Mouse (Mus musculus): ENCODE measurements around the gene Prr12. TPM values are rescaled to one million over a fixed set of nuclear protein-coding genes. Genes with fewer than 3 reads are reported as not detected.

Gene Prr12
- polyA plus RNA-seq (2012; rRNA removed): 27.7 and 54.2 TPM in 2 replicates

GRCm38 (mm10) chr7:45052862-45053116 lies at the start of gene Prr12:
Prr12 (minus strand) TSS chr7:45052881.

GRCm38 (mm10) chr7:45092048-45092447 lies 39.4 kb upstream of the Prr12 start, which contains the start of gene Rcn3:
Rcn3 (minus strand) TSS chr7:45092221.

GRCm38 (mm10) chr7:45062239-45062835 lies 9.7 kb upstream of the Prr12 start, which contains the start of the genes Nosip and Prrg2:
Nosip (plus strand) TSS chr7:45062429.
Prrg2 (minus strand) TSS chr7:45062677.

GRCm38 (mm10) chr7:45017242-45018061 lies 35.2 kb downstream of the Prr12 start, which contains the start of gene Rras:
Rras (plus strand) TSS chr7:45017961.

GRCm38 (mm10) chr7:45015957-45016612 lies 36.6 kb downstream of the Prr12 start, which contains the start of gene Scaf1:
Scaf1 (minus strand) TSS chr7:45016363.

GRCm38 (mm10) chr7:44998501-44998955 lies 54.2 kb downstream of the Prr12 start, which contains the start of gene Bcl2l12:
Bcl2l12 (minus strand) TSS chr7:44998712.

GRCm38 (mm10) chr7:44997231-44997939 lies 55.3 kb downstream of the Prr12 start, which contains the start of gene Irf3:
Irf3 (plus strand) TSS chr7:44997648.

GRCm38 (mm10) chr7:44986192-44986878 lies 66.3 kb downstream of the Prr12 start, which contains the start of gene Prmt1:
Prmt1 (minus strand) TSS chr7:44986568.

Other genes with a start within 250 kb of the Prr12 start
- 72.9 and 96.2 TPM in 2 replicates for gene Nup62, start 236.8 kb downstream of the Prr12 start, polyA plus RNA-seq (2012; rRNA removed)
- 0.37 and 0.54 TPM in 2 replicates for gene Il4i1, start 236.5 kb downstream of the Prr12 start, polyA plus RNA-seq (2012; rRNA removed)
- 26.1 and 29.3 TPM in 2 replicates for gene Atf5, start 236.2 kb downstream of the Prr12 start, polyA plus RNA-seq (2012; rRNA removed)
- gene Akt1s1, start 203.9 kb downstream of the Prr12 start, polyA plus RNA-seq (2012; rRNA removed): 101 and 104 TPM in 2 replicates
- gene Tbc1d17, start 203.8 kb downstream of the Prr12 start, polyA plus RNA-seq (2012; rRNA removed): 57.2 and 66.8 TPM in 2 replicates
- gene Pnkp, start 195.7 kb downstream of the Prr12 start, polyA plus RNA-seq (2012; rRNA removed): 29.5 and 32.5 TPM in 2 replicates
- gene Ptov1, start 183.1 kb downstream of the Prr12 start, polyA plus RNA-seq (2012; rRNA removed): 453 and 647 TPM in 2 replicates
- gene Med25, start 160.2 kb downstream of the Prr12 start, polyA plus RNA-seq (2012; rRNA removed): 151 and 183 TPM in 2 replicates
- gene Fuz, start 156.8 kb downstream of the Prr12 start, polyA plus RNA-seq (2012; rRNA removed): 23.0 and 29.3 TPM in 2 replicates
- 70.2 and 102 TPM in 2 replicates for gene Ap2a1, start 123.4 kb downstream of the Prr12 start, polyA plus RNA-seq (2012; rRNA removed)
- gene Tsks, start 109.7 kb downstream of the Prr12 start, polyA plus RNA-seq (2012; rRNA removed): 0.07 and 0.08 TPM in 2 replicates
- gene Cpt1c, start 78.0 kb downstream of the Prr12 start, polyA plus RNA-seq (2012; rRNA removed): 36.4 and 49.2 TPM in 2 replicates
- gene Prmt1, start 66.3 kb downstream of the Prr12 start, polyA plus RNA-seq (2012; rRNA removed): 510 and 945 TPM in 2 replicates
- gene Irf3, start 55.2 kb downstream of the Prr12 start, polyA plus RNA-seq (2012; rRNA removed): 113 and 137 TPM in 2 replicates
- 70.1 and 80.1 TPM in 2 replicates for gene Bcl2l12, start 54.2 kb downstream of the Prr12 start, polyA plus RNA-seq (2012; rRNA removed)
- gene Scaf1, start 36.5 kb downstream of the Prr12 start, polyA plus RNA-seq (2012; rRNA removed): 105 and 108 TPM in 2 replicates
- gene Rras, start 34.9 kb downstream of the Prr12 start, polyA plus RNA-seq (2012; rRNA removed): 17.2 and 25.6 TPM in 2 replicates
- 75.0 and 79.0 TPM in 2 replicates for gene Nosip, start 9.5 kb upstream of the Prr12 start, polyA plus RNA-seq (2012; rRNA removed)
- 18.9 and 28.4 TPM in 2 replicates for gene Prrg2, start 9.8 kb upstream of the Prr12 start, polyA plus RNA-seq (2012; rRNA removed)
- gene Rcn3, start 39.3 kb upstream of the Prr12 start, polyA plus RNA-seq (2012; rRNA removed): 151 and 178 TPM in 2 replicates
- gene Fcgrt, start 51.0 kb upstream of the Prr12 start, polyA plus RNA-seq (2012; rRNA removed): 9.6 and 15.3 TPM in 2 replicates
- 695 and 927 TPM in 2 replicates for gene Rps11, start 71.6 kb upstream of the Prr12 start, polyA plus RNA-seq (2012; rRNA removed)
- gene Rpl13a, start 75.9 kb upstream of the Prr12 start, polyA plus RNA-seq (2012; rRNA removed): 2,695 and 3,876 TPM in 2 replicates
- gene Gm45713, start 83.3 kb upstream of the Prr12 start, polyA plus RNA-seq (2012; rRNA removed): 0.05 and 0.52 TPM in 2 replicates
- 4.8 and 5.5 TPM in 2 replicates for gene Flt3l, start 83.6 kb upstream of the Prr12 start, polyA plus RNA-seq (2012; rRNA removed)
- 112 and 132 TPM in 2 replicates for gene Pih1d1, start 101.4 kb upstream of the Prr12 start, polyA plus RNA-seq (2012; rRNA removed)
- 31.7 and 34.0 TPM in 2 replicates for gene Aldh16a1, start 101.7 kb upstream of the Prr12 start, polyA plus RNA-seq (2012; rRNA removed)
- gene Slc17a7, start 111.1 kb upstream of the Prr12 start, polyA plus RNA-seq (2012; rRNA removed): 2.3 and 2.8 TPM in 2 replicates
- gene Gfy, start 126.7 kb upstream of the Prr12 start, polyA plus RNA-seq (2012; rRNA removed): 0.04 and 0.07 TPM in 2 replicates
- 0.26 TPM in 1 of 2 replicates, not detected in the other for gene Pth2, start 128.1 kb upstream of the Prr12 start, polyA plus RNA-seq (2012; rRNA removed)
- gene Ccdc155, start 152.0 kb upstream of the Prr12 start, polyA plus RNA-seq (2012; rRNA removed): 0.92 and 1.1 TPM in 2 replicates
- gene Dkkl1, start 159.3 kb upstream of the Prr12 start, polyA plus RNA-seq (2012; rRNA removed): 2.0 and 3.1 TPM in 2 replicates
- gene Tead2, start 162.9 kb upstream of the Prr12 start, polyA plus RNA-seq (2012; rRNA removed): 557 and 610 TPM in 2 replicates
- 1.8 and 2.6 TPM in 2 replicates for gene Cd37, start 186.2 kb upstream of the Prr12 start, polyA plus RNA-seq (2012; rRNA removed)
- 0.17 and 0.30 TPM in 2 replicates for gene Slc6a16, start 188.2 kb upstream of the Prr12 start, polyA plus RNA-seq (2012; rRNA removed)
- gene Slc6a21, start 224.6 kb upstream of the Prr12 start, polyA plus RNA-seq (2012; rRNA removed): not detected in 2 replicates

Measured in central nervous system, embryonic 11.5 days (tissue).